Mouse (Mus musculus): ENCODE data around the gene Smtn.

Smtn gene

DNA sequence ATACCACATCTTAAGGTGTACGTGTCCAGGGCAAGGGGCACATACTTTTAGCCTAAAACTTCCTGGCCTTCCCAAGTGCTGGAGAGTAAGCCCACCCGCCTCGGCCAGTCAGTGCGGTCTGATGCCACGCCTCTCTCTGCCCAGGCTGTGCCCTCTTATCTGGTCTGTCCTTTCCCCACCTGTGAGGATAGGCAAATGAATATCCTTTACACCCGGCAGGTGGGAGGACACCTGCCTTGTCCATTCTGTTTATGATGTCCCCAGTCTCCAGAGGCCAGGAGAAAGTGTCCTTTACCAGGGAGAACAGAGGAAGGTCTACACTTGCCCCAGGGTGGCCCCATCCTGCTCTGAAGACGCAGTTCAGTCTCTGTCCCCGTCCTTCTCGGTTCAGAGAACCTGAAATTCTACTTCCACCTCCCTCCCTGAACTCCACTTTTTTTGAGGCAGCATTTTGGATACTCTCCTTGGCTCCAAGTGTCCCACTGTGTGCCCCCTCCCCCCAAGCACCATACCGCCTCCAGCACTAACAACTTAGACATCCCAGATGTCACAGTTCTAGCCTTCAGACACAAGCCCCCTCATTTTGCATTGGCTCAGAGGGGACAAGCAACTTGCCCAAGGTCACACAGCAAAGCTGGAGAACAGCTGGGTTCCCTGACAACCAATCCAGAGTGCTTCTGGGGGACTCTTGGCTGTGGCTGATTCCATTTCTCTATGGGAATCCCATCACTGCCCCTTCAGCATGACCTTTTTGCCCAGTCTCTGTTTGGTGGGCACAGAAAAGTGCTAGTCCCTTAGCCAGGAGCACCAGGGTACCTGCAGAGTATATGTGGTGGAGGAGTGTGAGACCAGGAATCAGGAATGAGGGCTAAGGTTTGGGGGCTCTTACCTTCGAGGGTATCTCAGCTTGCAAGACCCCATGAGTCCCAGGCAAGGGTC, 36.4 kb downstream of the Smtn start:
- peak; percentile 62 for DNase-seq

DNA sequence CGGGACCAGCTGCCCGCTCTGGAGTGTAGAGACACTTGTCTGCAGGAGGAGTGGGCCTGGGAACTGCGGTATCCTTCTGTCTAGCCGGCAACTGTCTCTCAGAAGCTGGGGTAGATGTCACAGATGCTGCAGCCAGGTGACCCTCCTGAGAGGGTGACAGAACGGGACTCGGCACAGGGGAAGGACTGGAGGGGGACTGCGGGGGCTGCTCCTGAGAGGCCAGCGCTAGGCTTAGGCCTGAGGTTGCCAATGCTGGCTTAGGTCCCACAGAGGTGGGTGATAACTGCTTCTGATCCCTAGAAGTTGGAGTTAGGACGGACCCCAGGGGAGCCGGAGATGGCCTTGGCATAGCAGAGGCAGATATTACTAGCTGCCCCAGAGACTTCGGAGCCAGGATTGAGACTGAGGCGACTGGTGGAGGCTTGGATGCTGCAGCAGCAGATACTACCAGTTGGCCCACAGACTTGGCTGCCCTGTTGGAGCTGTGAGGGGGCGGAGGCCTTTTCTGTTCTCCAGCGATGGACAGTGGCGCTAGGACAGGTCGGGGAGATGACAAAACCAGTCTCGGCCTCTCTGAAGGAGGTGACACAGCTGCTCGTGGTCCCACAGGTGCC, 37.8 kb downstream of the Smtn start:
- DNase-seq: peak; percentile 68

DNA sequence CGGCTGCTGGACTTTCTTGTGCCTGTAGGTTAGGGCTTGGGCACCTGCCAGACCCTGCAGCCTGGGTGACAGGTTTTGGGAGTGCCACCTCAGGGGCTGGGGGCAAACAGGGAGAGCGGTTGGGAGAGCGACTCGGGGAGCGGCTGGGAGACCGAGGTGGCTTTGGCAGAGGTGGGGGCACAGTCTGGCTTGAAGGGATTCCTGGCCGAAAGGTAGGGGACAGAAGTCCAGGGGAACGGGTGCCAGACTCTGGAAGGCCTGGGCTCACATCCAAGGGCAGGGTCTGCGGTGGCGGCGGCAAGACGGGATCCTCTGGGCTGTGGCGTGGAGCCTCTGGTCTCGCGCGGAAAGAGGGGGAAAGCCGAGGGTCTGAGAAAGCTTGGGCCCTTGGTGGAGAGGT, 38.4 kb downstream of the Smtn start:
- peak; percentile 63 for DNase-seq

DNA sequence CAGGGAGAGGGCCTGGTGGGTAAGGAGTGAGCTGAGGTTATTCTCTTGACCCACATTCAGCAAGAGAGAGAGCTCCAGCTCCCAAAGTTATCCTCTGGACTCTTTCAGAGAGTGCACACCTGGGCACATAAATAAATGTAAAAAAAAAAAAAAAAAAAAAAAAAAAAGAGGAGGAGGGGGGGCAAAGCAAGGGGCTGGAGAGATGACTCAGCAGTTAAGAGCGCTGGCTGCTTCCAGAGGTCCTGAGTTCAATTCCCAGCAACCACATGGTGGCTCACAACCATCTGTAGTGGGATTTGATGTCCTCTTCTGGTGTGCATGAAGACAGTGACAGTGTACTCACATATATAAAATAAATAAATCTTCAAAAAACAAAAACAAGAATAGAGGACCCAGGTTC, 43.1 kb downstream of the Smtn start:
- no peak for DNase-seq

DNA sequence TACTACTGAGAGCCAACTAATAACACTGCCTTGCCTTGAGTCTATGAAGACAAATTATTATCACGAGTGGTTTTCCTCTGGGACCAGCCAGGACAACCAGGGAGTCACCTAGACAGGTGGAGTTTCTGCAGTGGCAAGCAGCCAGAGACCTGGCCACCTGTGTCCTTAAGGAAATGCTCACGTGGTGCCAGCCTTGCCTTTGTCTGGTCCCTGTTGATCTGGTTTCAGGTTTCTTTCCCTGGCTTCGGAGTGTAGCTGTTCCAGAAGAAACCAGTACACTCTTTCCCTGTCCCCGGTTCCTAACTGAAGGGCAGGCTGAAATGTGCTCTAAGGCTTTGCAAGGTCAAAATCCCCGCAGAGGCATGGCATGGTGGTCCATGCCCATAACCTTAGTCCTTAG, 43.7 kb downstream of the Smtn start:
- peak; percentile 51 for DNase-seq

DNA sequence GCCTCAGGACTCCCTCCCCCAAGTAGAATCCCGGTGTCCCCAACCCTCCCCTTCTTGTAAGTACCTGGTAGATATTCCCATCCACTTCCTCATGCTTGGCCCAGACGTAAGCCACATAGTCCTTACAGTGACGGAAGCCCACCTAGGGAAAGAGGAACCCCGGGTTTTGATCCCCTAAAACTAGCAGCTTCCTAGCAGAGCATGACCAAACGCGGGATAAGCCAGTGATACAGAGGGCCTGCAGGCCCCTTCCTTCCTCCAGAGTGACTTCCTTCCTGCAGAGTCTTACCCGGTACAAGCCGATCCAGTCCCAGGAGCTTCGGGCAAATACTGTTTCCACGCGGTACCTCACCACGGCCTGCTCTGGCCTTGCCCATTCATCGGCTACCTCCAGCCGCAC, 44.9 kb downstream of the Smtn start:
- no peak for DNase-seq

DNA sequence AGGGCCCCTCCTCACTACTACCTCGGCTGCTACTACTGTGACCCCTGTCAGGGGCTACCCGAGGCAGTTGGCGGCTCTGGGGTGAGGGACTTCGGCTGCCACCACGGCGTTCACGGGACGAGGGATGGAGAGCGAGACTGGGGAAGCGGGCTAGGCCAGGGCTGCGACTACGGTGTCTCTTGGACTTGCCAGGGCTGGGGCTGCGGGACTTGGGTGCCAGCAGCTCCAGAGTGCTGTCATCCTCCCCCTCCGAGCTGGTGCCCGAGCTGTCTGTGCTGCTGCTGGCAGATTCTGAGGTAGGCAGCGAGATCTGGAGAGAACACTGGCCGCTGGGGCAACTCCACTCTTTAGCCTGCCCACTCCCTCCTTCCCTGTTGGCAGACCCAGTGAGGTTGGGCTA, 45.6 kb downstream of the Smtn start:
- DNase-seq: peak; percentile 19

DNA sequence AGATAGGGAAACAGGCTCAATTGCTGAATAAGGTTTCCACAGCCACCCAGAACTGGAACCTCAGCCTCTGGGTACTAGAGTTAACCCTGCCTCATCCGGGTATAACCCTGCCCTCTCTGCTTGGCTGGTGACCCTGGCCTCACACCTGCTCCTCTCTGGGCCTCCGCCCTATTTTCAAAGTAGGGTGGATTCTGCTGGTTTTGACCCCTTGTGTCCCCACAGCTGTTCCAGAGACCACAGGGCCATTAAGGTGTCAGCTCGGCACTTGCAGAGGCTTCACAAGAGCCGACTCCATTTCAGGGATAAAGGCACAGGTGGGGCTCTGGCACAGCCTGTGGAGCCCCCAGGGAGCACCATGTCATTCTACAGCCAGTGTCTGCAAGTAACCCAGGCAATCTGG, 47.7 kb downstream of the Smtn start:
- DNase-seq: peak; percentile 38

DNA sequence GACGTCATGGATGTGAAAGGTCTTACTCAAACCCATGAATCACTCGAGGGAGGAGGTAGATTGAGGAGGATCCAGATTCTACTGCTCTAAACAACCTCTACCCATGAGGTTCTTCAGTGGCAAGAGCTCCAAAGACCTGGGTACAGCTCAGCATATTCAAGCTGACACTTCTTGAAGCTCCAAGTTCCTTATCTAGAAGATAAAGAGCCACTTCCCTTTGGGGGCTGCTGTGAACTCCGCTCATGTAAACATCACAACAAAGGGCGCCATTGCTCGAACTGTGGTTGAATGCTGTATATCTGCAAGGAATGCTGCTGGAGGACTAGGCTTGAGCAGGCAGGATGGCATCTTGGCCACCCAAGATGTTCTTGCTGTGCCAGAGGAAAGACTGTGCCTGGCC, 51.4 kb downstream of the Smtn start:
- DNase-seq: no peak

DNA sequence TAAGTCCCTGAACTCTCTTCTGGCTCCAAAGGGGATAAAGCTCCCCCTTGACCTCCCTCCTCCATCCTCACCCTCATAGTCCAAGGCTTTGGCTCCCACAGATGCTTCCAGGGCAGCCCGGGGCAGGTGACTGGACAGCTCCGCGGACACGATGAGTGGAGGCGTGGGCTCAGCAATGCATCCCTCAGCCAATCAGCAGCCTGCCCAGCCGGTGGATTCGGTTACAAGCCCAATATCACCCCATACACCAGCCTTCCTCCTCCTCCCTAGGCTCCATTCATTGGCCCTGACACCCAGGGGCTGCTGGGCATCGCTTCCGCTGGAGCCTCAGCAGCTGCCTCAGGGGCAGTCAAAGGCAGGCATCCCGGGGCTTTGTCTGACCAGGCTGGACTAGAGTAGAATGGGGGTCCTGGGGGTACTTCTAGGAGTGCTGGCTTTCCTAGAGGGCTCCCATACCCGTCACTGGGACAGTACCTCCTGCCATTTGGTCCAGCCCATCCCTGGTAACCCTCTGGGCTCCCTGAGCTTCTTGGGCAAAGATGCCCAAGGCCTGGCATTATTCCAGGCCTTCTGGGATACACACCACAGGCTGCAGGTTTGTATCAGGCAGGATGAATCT, 52.4 kb downstream of the Smtn start, which contains the start of gene Pla2g3:
Gene Pla2g3 (plus strand): TSS at position 333 of the 619 bp plus-strand sequence.
- peak; percentile 46 for DNase-seq

DNA sequence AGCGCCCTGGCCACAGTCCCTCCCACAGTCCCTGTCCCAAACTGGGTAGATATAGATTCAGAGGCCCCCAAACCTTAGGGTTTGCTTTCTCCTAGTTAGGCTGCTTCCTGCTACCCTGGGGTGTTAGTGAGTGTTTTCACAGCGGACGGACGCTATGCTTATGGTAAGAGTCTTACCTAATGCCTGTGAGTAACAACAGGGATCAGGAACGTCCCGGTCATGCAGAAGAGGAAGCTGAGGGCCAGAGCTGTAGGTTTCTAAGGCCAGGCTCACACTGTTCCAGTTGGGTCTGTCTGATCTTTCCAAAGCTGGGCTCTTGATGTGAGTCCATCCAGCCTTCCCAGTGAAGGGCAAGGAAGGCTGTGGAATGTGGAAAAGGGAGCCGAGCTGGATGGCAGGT, 54.1 kb downstream of the Smtn start:
- no peak for DNase-seq

DNA sequence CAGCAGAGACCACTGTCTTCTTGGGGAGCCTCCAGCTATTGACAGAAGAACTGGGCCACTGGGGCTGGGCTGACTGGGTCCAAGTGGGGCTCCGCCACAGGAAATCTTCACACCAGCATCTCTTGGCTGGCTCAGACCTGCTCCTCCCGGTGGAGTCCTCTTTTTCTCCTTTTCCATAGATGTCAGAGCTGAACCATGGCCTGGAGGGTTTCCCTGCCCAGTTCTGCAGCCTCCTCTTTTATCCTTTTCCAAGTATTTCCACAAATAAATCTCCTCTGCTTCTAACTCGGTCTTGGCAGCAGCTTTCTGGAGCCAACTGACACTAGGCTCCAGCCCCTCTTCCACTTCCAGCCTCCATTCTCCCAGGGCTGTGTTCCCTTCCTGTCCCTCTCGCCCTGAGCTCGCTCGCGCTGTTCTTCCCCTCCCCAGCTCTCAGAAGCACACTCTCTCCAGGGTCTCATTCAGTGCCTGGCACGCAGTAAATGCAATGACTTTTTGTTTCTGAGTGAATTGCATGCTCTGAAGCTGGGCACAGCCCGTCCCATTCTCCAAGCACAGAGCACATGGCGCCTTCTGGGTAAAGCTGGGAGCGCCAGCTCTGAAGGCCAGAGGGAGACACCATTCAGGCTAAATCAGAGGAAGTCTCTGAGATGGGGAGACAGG, 56.3 kb downstream of the Smtn start:
- no peak for DNase-seq

DNA sequence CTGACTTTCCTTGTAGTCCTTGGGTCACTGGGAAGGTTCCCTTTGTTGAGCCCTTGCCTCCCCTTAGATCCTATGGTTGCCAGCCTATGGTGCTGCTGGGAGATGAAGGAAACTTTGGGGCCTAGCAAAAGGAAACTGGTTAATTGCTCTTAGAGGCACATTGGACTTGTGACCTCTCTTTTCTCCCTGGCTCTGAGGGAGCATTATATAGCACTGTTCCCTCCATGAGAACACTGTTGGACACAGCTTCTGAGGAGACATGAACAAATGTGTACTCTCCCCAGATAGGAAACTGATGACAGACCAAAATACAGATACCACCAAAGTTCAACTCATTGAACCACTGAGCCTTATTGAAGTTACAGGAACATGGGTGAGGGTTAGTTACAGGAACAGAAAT, 64.9 kb downstream of the Smtn start:
- no peak for DNase-seq

DNA sequence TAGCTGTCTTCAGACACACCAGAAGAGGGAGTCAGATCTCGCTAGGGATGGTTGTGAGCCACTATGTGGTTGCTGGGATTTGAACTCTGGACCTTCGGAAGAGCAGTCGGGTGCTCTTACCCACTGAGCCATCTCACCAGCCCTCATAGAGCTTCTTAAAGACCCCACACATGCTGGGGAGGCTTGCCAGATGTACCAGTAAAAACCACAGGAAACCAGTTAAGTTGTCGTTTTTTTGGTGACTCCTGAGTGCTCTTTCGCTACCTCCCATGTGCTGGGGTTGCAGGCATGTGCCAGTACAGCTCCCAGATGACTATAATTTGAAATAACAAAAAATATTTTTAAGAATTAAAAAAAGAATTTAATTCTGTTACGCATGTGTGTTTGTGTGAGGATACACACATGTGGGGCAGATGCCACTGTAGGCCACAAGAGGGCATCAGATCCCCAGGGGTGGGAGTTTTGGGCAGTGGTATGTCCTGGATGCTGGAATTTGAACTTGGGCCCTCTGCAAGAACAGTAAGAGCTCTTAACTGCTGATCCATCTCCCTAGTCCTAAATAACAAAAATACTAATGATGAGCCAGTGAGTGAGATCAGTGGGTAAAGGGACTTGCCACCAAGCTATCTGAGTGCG, 65.8 kb downstream of the Smtn start:
- DNase-seq: no peak

DNA sequence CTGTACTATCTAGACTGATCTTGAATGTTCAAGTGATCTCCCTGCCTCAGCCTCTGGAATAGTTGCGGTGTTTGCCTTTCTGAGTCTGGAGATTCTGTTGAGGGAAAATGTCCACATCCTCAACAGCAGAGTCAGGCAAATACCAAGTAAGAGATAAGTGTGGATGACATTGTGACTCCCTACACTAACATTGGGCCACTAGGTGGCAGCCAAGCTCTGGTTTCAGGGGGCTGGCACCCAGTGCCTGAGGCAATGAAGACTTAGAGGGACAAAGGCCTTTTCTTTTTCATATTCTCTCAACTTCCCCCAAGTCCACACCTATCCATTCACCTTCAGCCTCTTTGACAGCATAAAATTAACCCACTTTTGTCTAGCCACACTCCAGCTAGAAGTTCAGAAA, 67.9 kb downstream of the Smtn start:
- peak; percentile 95 for DNase-seq

DNA sequence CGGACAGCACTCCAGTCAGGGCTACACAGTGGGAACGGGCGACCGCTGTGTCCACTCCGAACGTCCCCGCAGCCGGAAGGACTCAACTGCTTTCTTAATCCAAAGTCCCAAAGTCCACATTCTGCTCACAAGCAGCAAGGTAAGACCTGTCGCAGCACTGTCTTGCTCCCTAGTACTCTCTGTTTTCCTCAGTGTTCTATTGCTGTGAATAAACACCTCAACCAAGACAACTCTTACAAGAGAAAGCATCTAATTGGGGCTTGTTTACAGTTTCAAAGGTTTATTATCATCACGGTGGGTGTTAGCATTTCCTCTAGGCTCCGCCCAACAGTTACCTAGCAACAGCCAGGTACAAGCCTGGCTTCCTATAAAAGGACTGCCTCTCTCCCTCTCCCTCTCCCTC, 69.0 kb downstream of the Smtn start:
- no peak for DNase-seq
